Mouse (Mus musculus): ENCODE results near the gene 2410015M20Rik. TPM values are rescaled to one million over a fixed set of nuclear protein-coding genes. Genes with fewer than 3 reads are reported as not detected.
"Not testable (repeated sequence)": the region's sequence is repeated elsewhere in the genome, so short reads cannot be mapped to it uniquely, and the experiment has no call there.

Gene 2410015M20Rik
- total and polyA plus RNA-seq, 2 experiments from 2014 or later, result 79.7 to 247 TPM

GRCm38 (mm10) chr17:56625495-56625894 lies 15.9 kb upstream of the 2410015M20Rik start:
- Histone ChIP-seq H3K4me3 (ENCODE audit: low read length) (no peak overlapping the region), H3K27me3 (ENCODE audit: insufficient read depth, low read length) (no peaks in the 10 kb centered on the region), H3K4me1 (ENCODE audit: insufficient read depth, low read length) (peaks cover 8% of the 10 kb centered on the region; the same call in 1 of the 2 replicates), H3K4me2 (ENCODE audit: low read depth, low read length) (peak overlapping the region; percentile 79), H3K27ac (no peak overlapping the region), H3K9me3 (ENCODE audit: low read length) (no peaks in the 10 kb centered on the region), H3K9ac (replicated peaks; ENCODE audit: low read length) (no peak overlapping the region), H3K36me3 (ENCODE audit: insufficient read depth, low read length) (peaks cover 25% of the 10 kb centered on the region)
- DNase-seq (ENCODE audit: low spot score) (no peak), ATAC-seq (no peak)
- no peak for TF ChIP-seq CTCF (IDR thresholded peaks at IDR 0.05; ENCODE audit: low read depth)
- WGBS, result 85% methylated on average over 3 of the region's 3 CpGs

GRCm38 (mm10) chr17:56617628-56618027 lies 8.1 kb upstream of the 2410015M20Rik start:
- no peak for TF ChIP-seq CTCF (IDR thresholded peaks at IDR 0.05; ENCODE audit: low read depth)
- WGBS, result 82% methylated on average over 8 of the region's 8 CpGs
- ATAC-seq (no peak), DNase-seq (ENCODE audit: low spot score) (no peak)
- no peak overlapping the region for H3K4me3 ChIP-seq (ENCODE audit: low read length)
- H3K4me2 ChIP-seq (ENCODE audit: low read depth, low read length), result no peak overlapping the region
- no peak overlapping the region for H3K9ac ChIP-seq (replicated peaks; ENCODE audit: low read length)
- no peak overlapping the region for H3K27ac ChIP-seq
- no peaks in the 10 kb centered on the region for H3K27me3 ChIP-seq (ENCODE audit: insufficient read depth, low read length)
- no peaks in the 10 kb centered on the region for H3K9me3 ChIP-seq (ENCODE audit: low read length)
- H3K4me1 ChIP-seq (ENCODE audit: insufficient read depth, low read length), result no peaks in the 10 kb centered on the region
- peaks cover 65% of the 10 kb centered on the region for H3K36me3 ChIP-seq (ENCODE audit: insufficient read depth, low read length)

- H3K4me3 ChIP-seq (ENCODE audit: low read length), result no peak overlapping the region
- WGBS, result 94% methylated on average over 3 of the region's 3 CpGs
- no peaks in the 10 kb centered on the region for H3K9me3 ChIP-seq (ENCODE audit: low read length)
- no peak for TF ChIP-seq CTCF (IDR thresholded peaks at IDR 0.05; ENCODE audit: low read depth)
- no peak overlapping the region for H3K9ac ChIP-seq (replicated peaks; ENCODE audit: low read length)
- ATAC-seq, result no peak
- H3K36me3 ChIP-seq (ENCODE audit: insufficient read depth, low read length), result peaks cover 57% of the 10 kb centered on the region
- no peaks in the 10 kb centered on the region for H3K4me1 ChIP-seq (ENCODE audit: insufficient read depth, low read length)
- H3K27ac ChIP-seq, result no peak overlapping the region
- DNase-seq (ENCODE audit: low spot score), result no peak
- no peaks in the 10 kb centered on the region for H3K27me3 ChIP-seq (ENCODE audit: insufficient read depth, low read length)
- no peak overlapping the region for H3K4me2 ChIP-seq (ENCODE audit: low read depth, low read length)
Observed at GRCm38 (mm10) chr17:56616725-56617124, 7.2 kb upstream of the 2410015M20Rik start.

GRCm38 (mm10) chr17:56615792-56616191 lies 6.2 kb upstream of the 2410015M20Rik start:
- WGBS, result 89% methylated on average over 4 of the region's 4 CpGs
- Histone ChIP-seq H3K4me1 (ENCODE audit: insufficient read depth, low read length) (no peaks in the 10 kb centered on the region), H3K9ac (replicated peaks; ENCODE audit: low read length) (no peak overlapping the region), H3K4me3 (ENCODE audit: low read length) (no peak overlapping the region), H3K36me3 (ENCODE audit: insufficient read depth, low read length) (peaks cover 53% of the 10 kb centered on the region), H3K27ac (no peak overlapping the region), H3K27me3 (ENCODE audit: insufficient read depth, low read length) (no peaks in the 10 kb centered on the region), H3K4me2 (ENCODE audit: low read depth, low read length) (no peak overlapping the region), H3K9me3 (ENCODE audit: low read length) (no peaks in the 10 kb centered on the region)
- DNase-seq (ENCODE audit: low spot score) (no peak), ATAC-seq (no peak)
- TF ChIP-seq CTCF (IDR thresholded peaks at IDR 0.05; ENCODE audit: low read depth), result no peak

- TF ChIP-seq CTCF (IDR thresholded peaks at IDR 0.05; ENCODE audit: low read depth), result no peak
Observed at GRCm38 (mm10) chr17:56615136-56615784, 5.7 kb upstream of the 2410015M20Rik start.

GRCm38 (mm10) chr17:56614391-56615135 lies 5.0 kb upstream of the 2410015M20Rik start:
- Histone ChIP-seq H3K27ac (peak overlapping the region; percentile 97; the same call in 1 of the 2 replicates), H3K36me3 (ENCODE audit: insufficient read depth, low read length) (peaks cover 40% of the 10 kb centered on the region), H3K4me3 (ENCODE audit: low read length) (peak overlapping the region; percentile 65)

More at GRCm38 (mm10) chr17:56615136-56615784, 5.7 kb upstream of the 2410015M20Rik start:
- no peak for ATAC-seq
- WGBS, result 86% methylated on average over 11 of the region's 11 CpGs
- DNase-seq (ENCODE audit: low spot score), result no peak
- Histone ChIP-seq H3K36me3 (ENCODE audit: insufficient read depth, low read length) (peaks cover 47% of the 10 kb centered on the region), H3K9me3 (ENCODE audit: low read length) (no peaks in the 10 kb centered on the region), H3K4me3 (ENCODE audit: low read length) (no peak overlapping the region), H3K9ac (replicated peaks; ENCODE audit: low read length) (peak overlapping the region; percentile 71; the same call in 1 of the 2 replicates), H3K4me1 (ENCODE audit: insufficient read depth, low read length) (no peaks in the 10 kb centered on the region), H3K27me3 (ENCODE audit: insufficient read depth, low read length) (no peaks in the 10 kb centered on the region), H3K4me2 (ENCODE audit: low read depth, low read length) (no peak overlapping the region), H3K27ac (no peak overlapping the region)

GRCm38 (mm10) chr17:56613893-56614292 lies 4.3 kb upstream of the 2410015M20Rik start:
- WGBS, result under 1% methylated on average over 24 of the region's 26 CpGs
- Histone ChIP-seq H3K36me3 (ENCODE audit: insufficient read depth, low read length) (peaks cover 34% of the 10 kb centered on the region), H3K4me3 (ENCODE audit: low read length) (peak overlapping the region; percentile 65), H3K4me2 (ENCODE audit: low read depth, low read length) (peak overlapping the region; percentile 77), H3K9ac (replicated peaks; ENCODE audit: low read length) (peak overlapping the region; percentile 71), H3K27ac (peak overlapping the region; percentile 97)
- ATAC-seq; H3K9me3 ChIP-seq (ENCODE audit: low read length); H3K4me1 ChIP-seq (ENCODE audit: insufficient read depth, low read length); H3K27me3 ChIP-seq (ENCODE audit: insufficient read depth, low read length); DNase-seq (ENCODE audit: low spot score): not testable (repeated sequence)

More at GRCm38 (mm10) chr17:56614391-56615135, 5.0 kb upstream of the 2410015M20Rik start:
- TF ChIP-seq CTCF (IDR thresholded peaks at IDR 0.05; ENCODE audit: low read depth), result no peak
- no peaks in the 10 kb centered on the region for H3K9me3 ChIP-seq (ENCODE audit: low read length)
- ATAC-seq, result no peak
- no peaks in the 10 kb centered on the region for H3K27me3 ChIP-seq (ENCODE audit: insufficient read depth, low read length)
- WGBS, result 28% methylated on average over 14 of the region's 14 CpGs
- H3K9ac ChIP-seq (replicated peaks; ENCODE audit: low read length), result peak overlapping the region; percentile 71
- peak; percentile 22 for DNase-seq (ENCODE audit: low spot score)
- H3K4me2 ChIP-seq (ENCODE audit: low read depth, low read length), result peak overlapping the region; percentile 77
- no peaks in the 10 kb centered on the region for H3K4me1 ChIP-seq (ENCODE audit: insufficient read depth, low read length)

All from hindbrain, postnatal 0 days (tissue).